Mouse (Mus musculus) embryo, embryonic 10 days (tissue): ENCODE data around the gene Kyat1.

Experiments used
- DNase-seq: peaks from one replicate; pipeline ENCODE4 v3.0.0-alpha.2; 2015; ENCODE audit warnings: low spot score

Kyat1 gene

GRCm38 (mm10) chr2:30205629-30206357, at the start of gene Kyat1:
TSS of gene Kyat1 (minus strand) at chr2:30205847.
- DNase-seq: peak; percentile 98

- DNase-seq: no peak
These were observed 48.2 kb upstream of the Kyat1 start for GRCm38 (mm10) chr2:30253809-30254208.

- DNase-seq: no peak
These were observed 46.9 kb upstream of the Kyat1 start for GRCm38 (mm10) chr2:30252521-30252920.

GRCm38 (mm10) chr2:30251417-30252104, 45.9 kb upstream of the Kyat1 start:
- no peak for DNase-seq

GRCm38 (mm10) chr2:30250166-30251128, 44.8 kb upstream of the Kyat1 start:
- no peak for DNase-seq

GRCm38 (mm10) chr2:30249182-30249581, 43.5 kb upstream of the Kyat1 start:
- DNase-seq: no peak

GRCm38 (mm10) chr2:30247681-30248080, 42.0 kb upstream of the Kyat1 start:
- DNase-seq: no peak

- DNase-seq: no peak
These were observed 41.4 kb upstream of the Kyat1 start for GRCm38 (mm10) chr2:30247036-30247435.

- no peak for DNase-seq
These were observed 39.0 kb upstream of the Kyat1 start for GRCm38 (mm10) chr2:30244595-30245178.

- DNase-seq: no peak
These were observed 37.7 kb upstream of the Kyat1 start for GRCm38 (mm10) chr2:30243391-30243790.

- DNase-seq: peak; percentile 66
These were observed 36.9 kb upstream of the Kyat1 start for GRCm38 (mm10) chr2:30242509-30242908.

GRCm38 (mm10) chr2:30240267-30240666, 34.6 kb upstream of the Kyat1 start, which contains the start of gene Gm28035:
TSS of gene Gm28035 (plus strand) at chr2:30240567.
- DNase-seq: no peak

GRCm38 (mm10) chr2:30239777-30240176, 34.1 kb upstream of the Kyat1 start:
- no peak for DNase-seq

GRCm38 (mm10) chr2:30238906-30239465, 33.3 kb upstream of the Kyat1 start:
- DNase-seq: no peak

- DNase-seq: no peak
These were observed 32.2 kb upstream of the Kyat1 start for GRCm38 (mm10) chr2:30237881-30238280.

- DNase-seq: peak; percentile 98
These were observed 31.7 kb upstream of the Kyat1 start, which contains the start of gene Lrrc8a for GRCm38 (mm10) chr2:30237199-30237880. TSS of gene Lrrc8a (plus strand) at chr2:30237715.

- peak; percentile 51 for DNase-seq
These were observed 31.0 kb upstream of the Kyat1 start for GRCm38 (mm10) chr2:30236426-30237198.

GRCm38 (mm10) chr2:30235593-30235992, 29.9 kb upstream of the Kyat1 start:
- DNase-seq: no peak

- no peak for DNase-seq
These were observed 10.6 kb upstream of the Kyat1 start for GRCm38 (mm10) chr2:30216293-30216692.

GRCm38 (mm10) chr2:30215493-30215892, 9.8 kb upstream of the Kyat1 start:
- DNase-seq: no peak
